In genomic region chr17:88558168-88558842, GRCm38 (mm10) we compare ENCODE assay signal across 9 mouse cellular contexts. TPM values are rescaled to one million over a fixed set of nuclear protein-coding genes. Genes with fewer than 3 reads are reported as not detected.
DNase-seq lines count a peak whose midpoint lies in the region; ATAC-seq and TF ChIP-seq lines count a peak whose summit lies in the region.
"Had no signal": no experiment of that assay in that cellular context is flagged by ENCODE, and none has a peak within 500 bp of the region (broad histone marks: within the 10 kb centered on the region; RNA-seq: fewer than 3 reads in every experiment).

No protein-coding gene starts in this region.

- H3K4me1 ChIP-seq in forebrain, embryonic 11.5 days (replicated peaks; ENCODE audit: control insufficient read depth, insufficient read depth, low read length) = no peaks in the 10 kb centered on the region
- H3K4me1 ChIP-seq in hindbrain, embryonic 10.5 days (replicated peaks) = peaks cover 8% of the 10 kb centered on the region; the same call in 1 of the 2 replicates

- no peak overlapping the region for H3K9ac ChIP-seq in forebrain, embryonic 11.5 days (ENCODE audit: low read length)

- H3K9me3 ChIP-seq in forebrain, embryonic 11.5 days (ENCODE audit: control insufficient read depth, low read length) = no peaks in the 10 kb centered on the region
- no peaks in the 10 kb centered on the region for H3K9me3 ChIP-seq in hindbrain, embryonic 10.5 days

- TF ChIP-seq POLR2A in brain, embryonic 14.5 days (IDR thresholded peaks at IDR 0.05; ENCODE audit: borderline replicate concordance, extremely low read depth, insufficient read depth, insufficient read length, poor library complexity, severe bottlenecking) = no peak

- H3K4me3 ChIP-seq in forebrain, embryonic 11.5 days (ENCODE audit: low read depth, low read length) = no peak overlapping the region
- H3K4me3 ChIP-seq in hindbrain, embryonic 10.5 days = no peak overlapping the region

- 39% methylated on average over 13 of the region's 13 CpGs for WGBS in forebrain, embryonic 11.5 days
- 36% methylated on average over 13 of the region's 13 CpGs for WGBS in hindbrain, embryonic 10.5 days

- peak; percentile 65; the same call in 1 of the 2 replicates for TF ChIP-seq CTCF in brain, embryonic 14.5 days (IDR thresholded peaks at IDR 0.05; ENCODE audit: borderline replicate concordance, extremely low read depth, insufficient read depth, insufficient read length)

- H3K4me2 ChIP-seq in forebrain, embryonic 11.5 days (ENCODE audit: low read depth, low read length, severe bottlenecking) = no peak overlapping the region

- H3K27me3 ChIP-seq in forebrain, embryonic 11.5 days (ENCODE audit: control insufficient read depth, insufficient read depth, low read length) = no peaks in the 10 kb centered on the region
- H3K27me3 ChIP-seq in hindbrain, embryonic 10.5 days (ENCODE audit: insufficient read depth, poor library complexity, severe bottlenecking) = no peaks in the 10 kb centered on the region

- H3K36me3 ChIP-seq in forebrain, embryonic 11.5 days (ENCODE audit: control insufficient read depth, insufficient read depth, low read length) = no peaks in the 10 kb centered on the region
- peaks cover 58% of the 10 kb centered on the region for H3K36me3 ChIP-seq in hindbrain, embryonic 10.5 days

- ATAC-seq in forebrain, embryonic 11.5 days (replicated peaks; ENCODE audit: low FRiP score) = peak; percentile 62; the same call in 1 of the 2 replicates

- no peak overlapping the region for H3K27ac ChIP-seq in forebrain, embryonic 11.5 days (ENCODE audit: low read depth, low read length)
- no peak overlapping the region for H3K27ac ChIP-seq in hindbrain, embryonic 10.5 days

- peak; percentile 94 for DNase-seq in NIH3T3 (ENCODE audit: low read depth)
- peak; percentile 89 for DNase-seq in brain, embryonic 14.5 days (ENCODE audit: low read depth)
- peak; percentile 74 for DNase-seq in forebrain, embryonic 11.5 days (ENCODE audit: low spot score)
- DNase-seq in hindbrain, embryonic 10.5 days (ENCODE audit: low spot score) = peak; percentile 78
- peak; percentile 48 to 84 for DNase-seq in layer of hippocampus, adult 18-20 months (ENCODE audit: low spot score in 2 of 2)
- peak; percentile 94 for DNase-seq in lung, postnatal 36 days
- peak; percentile 40 for DNase-seq in right cerebral cortex, postnatal 25 days
- DNase-seq in spleen, adult 18-20 months = no peak

RNA-seq across cellular contexts. Expression of gene Ppp1r21, which starts 28.4 kb away (rescaled TPM):
- 60.3 and 76.5 TPM in 2 replicates for polyA plus RNA-seq in brain, embryonic 14.5 days (2012; rRNA removed)
- 23.8 and 29.4 TPM in 2 replicates for polyA plus RNA-seq in forebrain, embryonic 11.5 days (2014; fragmentation: Nextera tagmentation; extraction: Ambion mirVana)
- polyA plus RNA-seq in hindbrain, embryonic 10.5 days (2016; fragmentation: Nextera tagmentation; extraction: Ambion mirVana) = 18.3 and 18.9 TPM in 2 replicates
- total RNA-seq in layer of hippocampus, adult 18-20 months (2021) = 10 to 100 TPM; 80.3 to 81.6 TPM

RNA-seq across cellular contexts. Expression of gene Ston1, which starts 39.2 kb away (rescaled TPM):
- 6.0 and 10.0 TPM in 2 replicates for polyA plus RNA-seq in brain, embryonic 14.5 days (2012; rRNA removed)
- 3.4 and 4.9 TPM in 2 replicates for polyA plus RNA-seq in forebrain, embryonic 11.5 days (2014; fragmentation: Nextera tagmentation; extraction: Ambion mirVana)
- 1.4 and 2.3 TPM in 2 replicates for polyA plus RNA-seq in hindbrain, embryonic 10.5 days (2016; fragmentation: Nextera tagmentation; extraction: Ambion mirVana)
- 1 to 10 TPM; 9.5 to 9.8 TPM for total RNA-seq in layer of hippocampus, adult 18-20 months (2021)
- total RNA-seq: common myeloid progenitor, adult 5-6 weeks had no signal

Comparison
In these comparisons a context has a peak if more than half of its experiments do, and no peak if none do; other contexts are left out.
1. DNase-seq: peak in NIH3T3 (single experiment), brain, embryonic 14.5 days (single experiment), forebrain, embryonic 11.5 days (single experiment), hindbrain, embryonic 10.5 days (single experiment), layer of hippocampus, adult 18-20 months (2 of 2), lung, postnatal 36 days (single experiment) and right cerebral cortex, postnatal 25 days (single experiment); none in spleen, adult 18-20 months (0 of 2).